Mouse (Mus musculus) forebrain, embryonic 10.5 days (tissue): Measurements from ENCODE around the gene Rnf17. TPM values are rescaled to one million over a fixed set of nuclear protein-coding genes. Genes with fewer than 3 reads are reported as not detected.

ENCODE experiments used
- polyA plus RNA-seq: library from polyadenylated mRNA; unstranded; fragments of >200 nt; fragmentation: Nextera tagmentation; extraction: Ambion mirVana; gene quantifications from 2 replicates; pipeline ENCODE4 v1.2.1, GENCODE M21; 2016

The Rnf17 gene
- polyA plus RNA-seq, 1 experiment from 2014 or later, result 1.8 TPM

Other genes with a start within 250 kb of the Rnf17 start
- gene Gzmg, start 243.0 kb upstream of the Rnf17 start, polyA plus RNA-seq, result not detected in 2 replicates
- not detected in 2 replicates for gene Gzmn, start 228.0 kb upstream of the Rnf17 start, polyA plus RNA-seq
- not detected in 2 replicates for gene Gzmf, start 191.2 kb upstream of the Rnf17 start, polyA plus RNA-seq
- 0.36 TPM in 1 of 2 replicates, not detected in the other for gene Gzmc, start 167.9 kb upstream of the Rnf17 start, polyA plus RNA-seq
- gene Gzmb, start 140.3 kb upstream of the Rnf17 start, polyA plus RNA-seq, result not detected in 2 replicates
- 0.05 TPM in 1 of 2 replicates, not detected in the other for gene Atp12a, start 37.5 kb upstream of the Rnf17 start, polyA plus RNA-seq
- gene Cenpj, start 172.8 kb downstream of the Rnf17 start, polyA plus RNA-seq, result 23.6 and 24.9 TPM in 2 replicates
- 0.95 and 1.6 TPM in 2 replicates for gene Parp4, start 173.0 kb downstream of the Rnf17 start, polyA plus RNA-seq